Mouse (Mus musculus): ENCODE data around the gene Fate1. TPM values are rescaled to one million over a fixed set of nuclear protein-coding genes. Genes with fewer than 3 reads are reported as not detected.

The Fate1 gene
- total RNA-seq, 2 experiments from 2014 or later, result not detected

Other genes with a start within 250 kb of the Fate1 start
- 36.9 and 37.5 TPM in 2 replicates for gene Vma21, start 157.1 kb upstream of the Fate1 start, total RNA-seq (2015)
- 10.8 and 12.4 TPM in 2 replicates for gene Vma21, start 157.1 kb upstream of the Fate1 start, total RNA-seq (2017)
- gene Gm1141, start 52.0 kb upstream of the Fate1 start, total RNA-seq (2015), result not detected in 2 replicates
- not detected in 2 replicates for gene Gm1141, start 52.0 kb upstream of the Fate1 start, total RNA-seq (2017)
- gene Prrg3, start 10.4 kb upstream of the Fate1 start, total RNA-seq (2015), result not detected in 2 replicates
- gene Prrg3, start 10.4 kb upstream of the Fate1 start, total RNA-seq (2017), result not detected in 2 replicates
- not detected in 2 replicates for gene Cnga2, start 18.9 kb downstream of the Fate1 start, total RNA-seq (2015)
- gene Cnga2, start 18.9 kb downstream of the Fate1 start, total RNA-seq (2017), result not detected in 2 replicates
- not detected in 2 replicates for gene Magea4, start 249.0 kb downstream of the Fate1 start, total RNA-seq (2015)
- gene Magea4, start 249.0 kb downstream of the Fate1 start, total RNA-seq (2017), result not detected in 2 replicates

Measured in megakaryocyte, adult 5-6 weeks (primary cell).